Mouse (Mus musculus) MEL (cell line): Measurements from ENCODE around the gene Gm11563. TPM values are rescaled to one million over a fixed set of nuclear protein-coding genes. Genes with fewer than 3 reads are reported as not detected.
"Not testable (repeated sequence)": the region's sequence is repeated elsewhere in the genome, so short reads cannot be mapped to it uniquely, and the experiment has no call there.

Experiments used
- DNase-seq: peaks from one replicate; pipeline ENCODE4 v3.0.0; 2011; ENCODE audit warnings: low read depth, low spot score
- H3K27ac ChIP-seq: 2 replicates; pipeline ENCODE4 v1.5.1; 2012; ENCODE audit warnings: low read depth, mild to moderate bottlenecking, control low read depth, low read length, moderate library complexity; ENCODE audit not compliant: control insufficient read depth
- H3K27me3 ChIP-seq, 2 experiments: fragments of 150-350 bp in 1 of 2; sonication (generic) in 1 of 2; 2 replicates each; pipeline ENCODE4 v1.6.1; 2012; ENCODE audit warnings: low read length in 2 of 2, mild to moderate bottlenecking in 2 of 2, improper control_type of control experiment in 1 of 2, moderate library complexity in 1 of 2; ENCODE audit not compliant: insufficient read depth in 2 of 2, control insufficient read depth in 1 of 2
- H3K36me3 ChIP-seq, 2 experiments: 2 replicates each; pipeline ENCODE4 v1.6.1; 2012 to 2014; ENCODE audit warnings: low read length in 2 of 2, improper control_type of control experiment in 1 of 2, inconsistent platforms in 1 of 2, mild to moderate bottlenecking in 1 of 2; ENCODE audit not compliant: insufficient read depth in 2 of 2, control insufficient read depth in 1 of 2
- H3K4me1 ChIP-seq, 2 experiments: fragments of 150-350 bp in 1 of 2; sonication (generic) in 1 of 2; 2 replicates each; pipeline ENCODE4 v1.6.1; 2012; ENCODE audit warnings: low read length in 2 of 2, improper control_type of control experiment in 1 of 2, mild to moderate bottlenecking in 1 of 2; ENCODE audit not compliant: insufficient read depth in 2 of 2, control insufficient read depth in 1 of 2
- H3K4me3 ChIP-seq, 2 experiments: fragments of 150-350 bp in 1 of 2; sonication (generic) in 1 of 2; 2 replicates each; pipeline ENCODE4 v1.5.1; 2012; ENCODE audit warnings: low read depth in 2 of 2, low read length in 2 of 2, mild to moderate bottlenecking in 2 of 2, moderate library complexity in 2 of 2, control low read depth in 1 of 2, improper control_type of control experiment in 1 of 2; ENCODE audit not compliant: control insufficient read depth in 1 of 2, insufficient read depth in 1 of 2
- H3K79me2 ChIP-seq: 2 replicates; pipeline ENCODE4 v1.6.1; 2012; ENCODE audit warnings: mild to moderate bottlenecking, low read length, moderate library complexity; ENCODE audit not compliant: control insufficient read depth, poor library complexity, insufficient read depth
- H3K9ac ChIP-seq: 2 replicates; pipeline ENCODE4 v1.6.1; 2012; ENCODE audit warnings: low read depth, mild to moderate bottlenecking, control low read depth, low read length, moderate library complexity; ENCODE audit not compliant: control insufficient read depth, poor library complexity, severe bottlenecking
- H3K9me3 ChIP-seq: fragments of 150-350 bp; sonication (generic); replicated peaks from 2 replicates; pipeline ENCODE4 v1.6.1; 2012; ENCODE audit warnings: mild to moderate bottlenecking, low read length, improper control_type of control experiment, moderate library complexity; ENCODE audit not compliant: insufficient read depth
- BHLHE40 ChIP-seq: IDR thresholded peaks from 2 replicates; pipeline ENCODE4 v1.6.1; 2012; ENCODE audit warnings: low read depth, mild to moderate bottlenecking, inconsistent platforms, low read length, improper control_type of control experiment, borderline replicate concordance
- CHD1 ChIP-seq: IDR thresholded peaks from 2 replicates; pipeline ENCODE4 v1.6.1; 2012; ENCODE audit warnings: low read depth, mild to moderate bottlenecking, inconsistent platforms, low read length, improper control_type of control experiment
- CHD2 ChIP-seq: IDR thresholded peaks from 2 replicates; pipeline ENCODE4 v1.6.1; 2011; ENCODE audit warnings: low read length, improper control_type of control experiment
- GATA1 ChIP-seq: IDR thresholded peaks from 2 replicates; pipeline ENCODE4 v1.6.1; 2011; ENCODE audit warnings: low read depth, low read length, improper control_type of control experiment
- JUND ChIP-seq: IDR thresholded peaks from 2 replicates; pipeline ENCODE4 v1.6.1; 2011; ENCODE audit warnings: low read depth, mild to moderate bottlenecking, improper control_type of control experiment, low read length
- MAZ ChIP-seq: IDR thresholded peaks from 2 replicates; pipeline ENCODE4 v1.6.1; 2012; ENCODE audit warnings: low read depth, mild to moderate bottlenecking, inconsistent platforms, low read length, improper control_type of control experiment
- MEF2A ChIP-seq: IDR thresholded peaks from 2 replicates; pipeline ENCODE4 v1.6.1; 2014; ENCODE audit warnings: low read depth, mild to moderate bottlenecking, inconsistent platforms, low read length, improper control_type of control experiment; ENCODE audit not compliant: poor library complexity, insufficient replicate concordance, severe bottlenecking; ENCODE audit errors: extremely low read depth
- MYB ChIP-seq: IDR thresholded peaks from 2 replicates; pipeline ENCODE4 v1.6.1; 2011; ENCODE audit warnings: mild to moderate bottlenecking, low read depth, low read length, improper control_type of control experiment
- MYC ChIP-seq: IDR thresholded peaks from 2 replicates; pipeline ENCODE4 v1.6.1; 2011; ENCODE audit warnings: low read depth, mild to moderate bottlenecking, low read length, improper control_type of control experiment, moderate library complexity
- POLR2A ChIP-seq, 2 experiments: IDR thresholded peaks; 2 replicates each; pipeline ENCODE4 v1.6.1; 2011 to 2012; ENCODE audit warnings: low read length in 2 of 2, mild to moderate bottlenecking in 2 of 2, control low read depth in 1 of 2, improper control_type of control experiment in 1 of 2, low read depth in 1 of 2, moderate library complexity in 1 of 2; ENCODE audit not compliant: control insufficient read depth in 1 of 2, insufficient read depth in 1 of 2, poor library complexity in 1 of 2
- POLR2AphosphoS5 ChIP-seq: IDR thresholded peaks from 2 replicates; pipeline ENCODE4 v1.6.1; 2012; ENCODE audit warnings: low read depth, borderline replicate concordance, mild to moderate bottlenecking, inconsistent platforms, low read length, moderate library complexity, mixed read lengths
- SIN3A ChIP-seq: IDR thresholded peaks from 2 replicates; pipeline ENCODE4 v1.6.1; 2012; ENCODE audit warnings: low read length, improper control_type of control experiment, inconsistent platforms
- SMC3 ChIP-seq: IDR thresholded peaks from 2 replicates; pipeline ENCODE4 v1.6.1; 2011; ENCODE audit warnings: low read depth, low read length, improper control_type of control experiment
- TCF12 ChIP-seq: IDR thresholded peaks from 2 replicates; pipeline ENCODE4 v1.6.1; 2014; ENCODE audit warnings: low read depth, mild to moderate bottlenecking, inconsistent platforms, low read length, improper control_type of control experiment, moderate library complexity
- polyA plus RNA-seq, 2 experiments: library from polyadenylated mRNA; stranded (reverse) in 1 of 2; unstranded in 1 of 2; fragments of >175 nt in 1 of 2; fragments of >200 nt in 1 of 2; gene quantifications; 2 replicates each; pipeline versions ENCODE4 v1.2.1 to v1.2.4; 2012; ENCODE audit warnings: low replicate concordance in 2 of 2, low read depth in 1 of 2; ENCODE audit not compliant: insufficient read length in 2 of 2, insufficient read depth in 1 of 2, missing spikeins in 1 of 2
- total RNA-seq: library from RNA; depleted of rRNA; stranded (reverse); fragments of 300-350 nt; gene quantifications from 2 replicates; pipeline ENCODE4 v1.2.3, GENCODE M21; 2012; rRNA removed

The Gm11563 gene
- not detected in 2 replicates for total RNA-seq
- polyA plus RNA-seq, result not detected

DNA sequence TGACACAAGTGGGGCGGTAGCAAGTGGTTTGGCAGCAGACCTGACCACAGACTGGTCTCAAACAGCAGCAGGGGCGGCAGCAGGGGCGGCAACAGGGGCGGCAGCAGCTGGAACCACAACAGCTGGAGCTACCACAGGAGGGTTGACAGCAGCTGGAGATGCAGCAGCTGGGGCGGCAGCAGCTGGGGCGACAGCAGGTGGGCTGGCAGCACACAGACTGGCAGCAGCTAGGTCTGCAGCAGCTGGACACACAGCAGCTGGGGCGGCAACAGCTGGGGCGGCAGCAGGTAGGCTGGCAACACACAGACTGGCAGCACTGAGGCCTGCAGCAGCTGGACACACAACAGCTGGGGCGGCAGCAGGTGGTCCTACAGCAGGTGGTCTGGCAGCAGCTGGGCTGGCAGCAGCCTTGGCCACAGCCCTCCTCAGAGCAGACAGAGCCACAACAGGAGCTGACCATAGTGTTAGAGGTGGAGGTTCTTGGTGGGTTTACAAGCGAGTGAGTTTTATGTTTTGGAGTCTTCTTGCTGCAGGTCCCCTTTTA, at the start of gene Gm11563:
Gene Gm11563 (minus strand): TSS at position 494 of the 544 bp plus-strand sequence.
- H3K79me2 ChIP-seq, H3K9me3 ChIP-seq, H3K27ac ChIP-seq, DNase-seq, H3K36me3 ChIP-seq, H3K4me3 ChIP-seq, H3K4me1 ChIP-seq, H3K27me3 ChIP-seq, H3K9ac ChIP-seq: not testable (repeated sequence)

- H3K27me3 ChIP-seq, result no peaks in the 10 kb centered on the region
These were observed 31.7 kb upstream of the Gm11563 start, which contains the start of gene Gm14190 for GRCm38 (mm10) chr11:99690463-99690862. Gene Gm14190, minus strand, starts transcription at chr11:99690740.

DNA sequence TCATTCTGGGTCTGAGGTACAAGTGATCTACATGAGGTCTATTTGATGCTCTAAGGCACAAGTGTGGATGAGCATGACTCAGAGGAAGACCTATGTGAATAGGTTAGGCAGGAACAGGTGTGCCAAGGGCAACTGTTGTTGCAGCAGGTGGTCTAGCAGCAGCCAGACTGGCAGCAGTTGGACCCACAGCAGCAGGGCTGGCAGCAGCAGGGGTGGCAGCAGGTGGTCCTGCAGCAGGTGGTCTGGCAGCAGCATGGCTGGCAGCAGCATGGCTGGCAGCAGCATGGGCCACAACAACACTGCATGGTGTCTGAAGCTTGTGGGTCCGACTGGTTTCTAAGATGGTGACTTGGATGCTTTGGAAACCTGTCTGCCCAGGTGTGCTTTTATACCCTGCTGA, 26.5 kb upstream of the Gm11563 start:
- DNase-seq, H3K36me3 ChIP-seq, H3K9ac ChIP-seq, H3K27ac ChIP-seq, H3K79me2 ChIP-seq, H3K27me3 ChIP-seq, H3K9me3 ChIP-seq, H3K4me1 ChIP-seq, H3K4me3 ChIP-seq: not testable (repeated sequence)

More at GRCm38 (mm10) chr11:99690463-99690862, 31.7 kb upstream of the Gm11563 start, which contains the start of gene Gm14190:
- TF ChIP-seq TCF12, result no peak
- no peak for TF ChIP-seq POLR2A (IDR thresholded peaks at IDR 0.05; ENCODE audit: control insufficient read depth in 1 of 2, insufficient read depth in 1 of 2, low read depth in 1 of 2, low read length in 2 of 2, poor library complexity in 1 of 2)
- no peak for TF ChIP-seq GATA1
- no peak for TF ChIP-seq MAZ
- no peak for TF ChIP-seq CHD2
- no peak for TF ChIP-seq CHD1
- TF ChIP-seq MEF2A, result no peak
- Histone ChIP-seq H3K4me3 (no peak within 1 kb of the TSS), H3K79me2 (no peaks in the 10 kb centered on the region), H3K4me1 (no peaks in the 10 kb centered on the region), H3K36me3 (no peaks in the 10 kb centered on the region), H3K9me3 (no peaks in the 10 kb centered on the region), H3K9ac (no peak within 1 kb of the TSS), H3K27ac (no peak within 1 kb of the TSS)
- DNase-seq, result no peak

DNA sequence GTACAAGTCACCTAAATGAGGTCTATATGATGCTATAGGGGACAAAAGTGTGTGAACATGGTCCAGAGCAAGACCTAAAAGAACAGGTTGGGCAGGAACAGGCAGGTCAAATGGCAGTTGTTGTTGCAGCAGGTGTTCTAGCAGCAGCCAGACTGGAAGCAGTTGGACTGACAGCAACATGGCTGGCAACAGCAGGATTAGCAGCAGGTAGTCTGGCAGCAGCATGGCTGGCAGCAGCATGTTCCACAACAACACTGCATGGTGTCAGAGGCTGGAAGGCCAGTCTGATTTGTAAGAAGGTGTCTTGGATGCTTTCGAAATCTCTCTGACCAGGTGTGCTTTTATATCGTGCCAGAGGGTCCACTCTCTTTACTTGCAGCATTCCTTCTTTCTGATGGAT, 24.7 kb upstream of the Gm11563 start:
- DNase-seq, result no peak
- H3K27me3 ChIP-seq, result no peaks in the 10 kb centered on the region
- no peak overlapping the region for H3K9ac ChIP-seq
- H3K4me1 ChIP-seq, result no peaks in the 10 kb centered on the region
- no peak overlapping the region for H3K27ac ChIP-seq
- H3K4me3 ChIP-seq, result no peak overlapping the region
- no peaks in the 10 kb centered on the region for H3K9me3 ChIP-seq
- TF ChIP-seq BHLHE40, result no peak
- no peak for TF ChIP-seq MYB
- TF ChIP-seq POLR2AphosphoS5, result no peak
- TF ChIP-seq POLR2A (IDR thresholded peaks at IDR 0.05; ENCODE audit: control insufficient read depth in 1 of 2, insufficient read depth in 1 of 2, low read depth in 1 of 2, low read length in 2 of 2, poor library complexity in 1 of 2), result no peak
- no peak for TF ChIP-seq MYC
- TF ChIP-seq JUND, result no peak
- TF ChIP-seq SMC3, result no peak
- no peak for TF ChIP-seq SIN3A
- TF ChIP-seq MAZ, result no peak
- H3K79me2 ChIP-seq, result no peaks in the 10 kb centered on the region
- no peaks in the 10 kb centered on the region for H3K36me3 ChIP-seq
